Mouse (Mus musculus): ENCODE measurements around the gene Abl2. TPM values are rescaled to one million over a fixed set of nuclear protein-coding genes. Genes with fewer than 3 reads are reported as not detected.
"Not testable (repeated sequence)": the region's sequence is repeated elsewhere in the genome, so short reads cannot be mapped to it uniquely, and the experiment has no call there.

The Abl2 gene
- polyA plus RNA-seq, 1 experiment from 2014 or later, result 5.2 TPM

- H3K4me3 ChIP-seq (ENCODE audit: low read depth, low read length); H3K36me3 ChIP-seq (ENCODE audit: control insufficient read depth, insufficient read depth, low read length); H3K27me3 ChIP-seq (ENCODE audit: control insufficient read depth, insufficient read depth, low read length); H3K4me2 ChIP-seq; H3K4me1 ChIP-seq (ENCODE audit: control insufficient read depth, insufficient read depth, low read length); ATAC-seq (replicated peaks; ENCODE audit: insufficient number of reproducible peaks, low FRiP score, low TSS enrichment); H3K9ac ChIP-seq (ENCODE audit: low read depth, low read length); H3K9me3 ChIP-seq (replicated peaks; ENCODE audit: control insufficient read depth, low read length); H3K27ac ChIP-seq (ENCODE audit: low read depth, low read length): not testable (repeated sequence)
- 78% methylated on average over 19 of the region's 21 CpGs for WGBS (ENCODE audit: insufficient replicate concordance)
Observed at GRCm38 (mm10) chr1:156660660-156661236, 102.2 kb downstream of the Abl2 start.

GRCm38 (mm10) chr1:156665777-156666176 is 107.2 kb downstream of the Abl2 start:
- Histone ChIP-seq H3K4me1 (ENCODE audit: control insufficient read depth, insufficient read depth, low read length) (peaks cover 9% of the 10 kb centered on the region; the same call in 1 of the 2 replicates), H3K36me3 (ENCODE audit: control insufficient read depth, insufficient read depth, low read length) (no peaks in the 10 kb centered on the region; the same call in 1 of the 2 replicates), H3K27me3 (ENCODE audit: control insufficient read depth, insufficient read depth, low read length) (no peaks in the 10 kb centered on the region), H3K9me3 (replicated peaks; ENCODE audit: control insufficient read depth, low read length) (no peaks in the 10 kb centered on the region), H3K9ac (ENCODE audit: low read depth, low read length) (no peak overlapping the region), H3K4me3 (ENCODE audit: low read depth, low read length) (no peak overlapping the region), H3K4me2 (no peak overlapping the region), H3K27ac (ENCODE audit: low read depth, low read length) (no peak overlapping the region)
- 85% methylated on average over 8 of the region's 8 CpGs for WGBS (ENCODE audit: insufficient replicate concordance)
- ATAC-seq (replicated peaks; ENCODE audit: insufficient number of reproducible peaks, low FRiP score, low TSS enrichment), result no peak

- Histone ChIP-seq H3K4me3 (ENCODE audit: low read depth, low read length) (no peak overlapping the region), H3K27me3 (ENCODE audit: control insufficient read depth, insufficient read depth, low read length) (no peaks in the 10 kb centered on the region), H3K27ac (ENCODE audit: low read depth, low read length) (no peak overlapping the region), H3K9ac (ENCODE audit: low read depth, low read length) (no peak overlapping the region), H3K9me3 (replicated peaks; ENCODE audit: control insufficient read depth, low read length) (no peaks in the 10 kb centered on the region), H3K4me2 (no peak overlapping the region), H3K36me3 (ENCODE audit: control insufficient read depth, insufficient read depth, low read length) (no peaks in the 10 kb centered on the region), H3K4me1 (ENCODE audit: control insufficient read depth, insufficient read depth, low read length) (peaks cover 9% of the 10 kb centered on the region; the same call in 1 of the 2 replicates)
- ATAC-seq (replicated peaks; ENCODE audit: insufficient number of reproducible peaks, low FRiP score, low TSS enrichment), result 0 out of 2 replicates have a peak, but pooled peaks have one; percentile 10
- WGBS (ENCODE audit: insufficient replicate concordance), result 73% methylated on average over 23 of the region's 23 CpGs
Observed at GRCm38 (mm10) chr1:156667141-156667926, 108.7 kb downstream of the Abl2 start.

GRCm38 (mm10) chr1:156668602-156669001 is 110.0 kb downstream of the Abl2 start:
- no peak overlapping the region for H3K4me3 ChIP-seq (ENCODE audit: low read depth, low read length)
- H3K36me3 ChIP-seq (ENCODE audit: control insufficient read depth, insufficient read depth, low read length), result no peaks in the 10 kb centered on the region
- no peaks in the 10 kb centered on the region for H3K9me3 ChIP-seq (replicated peaks; ENCODE audit: control insufficient read depth, low read length)
- no peak overlapping the region for H3K27ac ChIP-seq (ENCODE audit: low read depth, low read length)
- WGBS (ENCODE audit: insufficient replicate concordance), result 30% methylated on average over 5 of the region's 5 CpGs
- H3K4me1 ChIP-seq (ENCODE audit: control insufficient read depth, insufficient read depth, low read length), result peaks cover 9% of the 10 kb centered on the region; the same call in 1 of the 2 replicates
- H3K4me2 ChIP-seq, result no peak overlapping the region
- ATAC-seq (replicated peaks; ENCODE audit: insufficient number of reproducible peaks, low FRiP score, low TSS enrichment), result no peak
- no peak overlapping the region for H3K9ac ChIP-seq (ENCODE audit: low read depth, low read length)
- H3K27me3 ChIP-seq (ENCODE audit: control insufficient read depth, insufficient read depth, low read length), result no peaks in the 10 kb centered on the region

GRCm38 (mm10) chr1:156669208-156669983 is 110.8 kb downstream of the Abl2 start:
- Histone ChIP-seq H3K9ac (ENCODE audit: low read depth, low read length) (no peak overlapping the region), H3K4me1 (ENCODE audit: control insufficient read depth, insufficient read depth, low read length) (peaks cover 10% of the 10 kb centered on the region), H3K9me3 (replicated peaks; ENCODE audit: control insufficient read depth, low read length) (no peaks in the 10 kb centered on the region), H3K4me2 (no peak overlapping the region), H3K27me3 (ENCODE audit: control insufficient read depth, insufficient read depth, low read length) (no peaks in the 10 kb centered on the region), H3K4me3 (ENCODE audit: low read depth, low read length) (no peak overlapping the region), H3K27ac (ENCODE audit: low read depth, low read length) (no peak overlapping the region), H3K36me3 (ENCODE audit: control insufficient read depth, insufficient read depth, low read length) (no peaks in the 10 kb centered on the region)
- WGBS (ENCODE audit: insufficient replicate concordance), result 41% methylated on average over 11 of the region's 11 CpGs
- no peak for ATAC-seq (replicated peaks; ENCODE audit: insufficient number of reproducible peaks, low FRiP score, low TSS enrichment)

GRCm38 (mm10) chr1:156671921-156672320 is 113.3 kb downstream of the Abl2 start:
- Histone ChIP-seq H3K27ac (ENCODE audit: low read depth, low read length) (no peak overlapping the region), H3K9me3 (replicated peaks; ENCODE audit: control insufficient read depth, low read length) (no peaks in the 10 kb centered on the region), H3K27me3 (ENCODE audit: control insufficient read depth, insufficient read depth, low read length) (no peaks in the 10 kb centered on the region), H3K9ac (ENCODE audit: low read depth, low read length) (no peak overlapping the region), H3K4me1 (ENCODE audit: control insufficient read depth, insufficient read depth, low read length) (peaks cover 11% of the 10 kb centered on the region), H3K4me3 (ENCODE audit: low read depth, low read length) (no peak overlapping the region), H3K36me3 (ENCODE audit: control insufficient read depth, insufficient read depth, low read length) (no peaks in the 10 kb centered on the region), H3K4me2 (no peak overlapping the region)
- 85% methylated on average over 3 of the region's 3 CpGs for WGBS (ENCODE audit: insufficient replicate concordance)
- ATAC-seq (replicated peaks; ENCODE audit: insufficient number of reproducible peaks, low FRiP score, low TSS enrichment), result no peak

- Histone ChIP-seq H3K27me3 (ENCODE audit: control insufficient read depth, insufficient read depth, low read length) (no peaks in the 10 kb centered on the region), H3K27ac (ENCODE audit: low read depth, low read length) (no peak overlapping the region), H3K4me3 (ENCODE audit: low read depth, low read length) (peak overlapping the region; percentile 68), H3K4me1 (ENCODE audit: control insufficient read depth, insufficient read depth, low read length) (peaks cover 9% of the 10 kb centered on the region), H3K4me2 (peak overlapping the region; percentile 100), H3K9me3 (replicated peaks; ENCODE audit: control insufficient read depth, low read length) (no peaks in the 10 kb centered on the region), H3K36me3 (ENCODE audit: control insufficient read depth, insufficient read depth, low read length) (no peaks in the 10 kb centered on the region), H3K9ac (ENCODE audit: low read depth, low read length) (peak overlapping the region; percentile 66)
- 8% methylated on average over 14 of the region's 14 CpGs for WGBS (ENCODE audit: insufficient replicate concordance)
- no peak for ATAC-seq (replicated peaks; ENCODE audit: insufficient number of reproducible peaks, low FRiP score, low TSS enrichment)
Observed at GRCm38 (mm10) chr1:156672720-156673475, 114.3 kb downstream of the Abl2 start.

All from heart, embryonic 11.5 days (tissue).